Comparison of ENCODE assay signal across 16 mouse cellular contexts in the genomic region with DNA sequence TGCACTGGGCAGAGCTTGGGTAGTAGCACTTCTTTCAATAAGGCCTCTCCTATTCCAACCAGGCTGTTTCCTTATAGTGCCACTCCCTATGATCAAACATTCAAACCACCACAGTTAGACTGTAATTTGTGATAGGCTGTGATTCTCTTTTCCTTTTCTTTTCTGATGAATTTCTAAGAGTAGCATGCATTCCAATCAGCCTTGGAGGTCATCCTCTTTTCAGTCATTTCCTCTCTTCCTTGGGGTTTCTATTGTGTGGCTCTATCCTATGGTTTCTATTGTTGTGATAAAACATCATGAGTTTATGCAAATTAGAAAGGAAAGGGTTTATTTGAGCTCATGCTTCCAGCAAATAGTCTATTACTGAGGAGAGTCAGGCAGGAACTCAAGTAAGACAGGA.
"Had no signal": no experiment of that assay in that cellular context is flagged by ENCODE, and none has a peak within 500 bp of the region (broad histone marks: within the 10 kb centered on the region; RNA-seq: fewer than 3 reads in every experiment).

No protein-coding gene starts in this region.

- H3K9me3 ChIP-seq: neural tube, embryonic 12.5 days; neural tube, embryonic 13.5 days; neural tube, embryonic 15.5 days; stomach, embryonic 15.5 days had no signal

- H3K27me3 ChIP-seq: neural tube, embryonic 12.5 days; neural tube, embryonic 13.5 days; neural tube, embryonic 15.5 days; stomach, embryonic 15.5 days had no signal

- H3K27ac ChIP-seq: neural tube, embryonic 12.5 days; neural tube, embryonic 13.5 days; neural tube, embryonic 15.5 days; stomach, embryonic 15.5 days; stomach, postnatal 0 days had no signal

- H3K4me3 ChIP-seq: neural tube, embryonic 12.5 days; neural tube, embryonic 13.5 days; neural tube, embryonic 15.5 days; stomach, embryonic 15.5 days had no signal

- H3K4me2 ChIP-seq: neural tube, embryonic 12.5 days; neural tube, embryonic 13.5 days; neural tube, embryonic 15.5 days; stomach, embryonic 15.5 days had no signal

- H3K4me1 ChIP-seq: neural tube, embryonic 12.5 days; neural tube, embryonic 13.5 days; neural tube, embryonic 15.5 days; stomach, embryonic 15.5 days had no signal

- H3K36me3 ChIP-seq: neural tube, embryonic 12.5 days; neural tube, embryonic 13.5 days; neural tube, embryonic 15.5 days; stomach, embryonic 15.5 days had no signal

- DNase-seq: retina, postnatal 1 day; right cerebral cortex, adult 18-20 months; right cerebral cortex, postnatal 14 days; right cerebral cortex, postnatal 4 days; spleen, adult 18-20 months; thymus, adult 18-20 months; thymus, adult 2 months; thymus, postnatal 14 days; thymus, postnatal 25 days; thymus, postnatal 36 days; thymus, postnatal 4 days had no signal

- H3K9ac ChIP-seq: neural tube, embryonic 12.5 days; neural tube, embryonic 13.5 days; neural tube, embryonic 15.5 days; stomach, embryonic 15.5 days had no signal
